ENCODE assay signal across 34 mouse cellular contexts in genomic region chr11:71360856-71361255, GRCm38 (mm10).
"Had no signal": no experiment of that assay in that cellular context is flagged by ENCODE, and none has a peak within 500 bp of the region (broad histone marks: within the 10 kb centered on the region; RNA-seq: fewer than 3 reads in every experiment).

No protein-coding gene starts in this region.

- H3K27ac ChIP-seq: heart, embryonic 10.5 days; heart, embryonic 13.5 days; heart, embryonic 15.5 days; hindbrain, embryonic 10.5 days; hindbrain, embryonic 12.5 days; hindbrain, embryonic 13.5 days; hindbrain, embryonic 14.5 days; hindbrain, embryonic 15.5 days; hindbrain, postnatal 0 days; intestine, embryonic 15.5 days; kidney, embryonic 15.5 days; kidney, postnatal 0 days; layer of hippocampus, adult 2 months had no signal

- H3K4me1 ChIP-seq: heart, embryonic 10.5 days; heart, embryonic 12.5 days; heart, embryonic 13.5 days; heart, embryonic 15.5 days; hindbrain, embryonic 10.5 days; hindbrain, embryonic 12.5 days; hindbrain, embryonic 13.5 days; hindbrain, embryonic 15.5 days; intestine, embryonic 15.5 days; kidney, embryonic 15.5 days had no signal

- H3K36me3 ChIP-seq: heart, embryonic 10.5 days; heart, embryonic 12.5 days; heart, embryonic 13.5 days; heart, embryonic 15.5 days; hindbrain, embryonic 10.5 days; hindbrain, embryonic 12.5 days; hindbrain, embryonic 13.5 days; hindbrain, embryonic 15.5 days; intestine, embryonic 15.5 days; kidney, embryonic 15.5 days had no signal

- DNase-seq: heart, postnatal 10 days; heart, postnatal 14 days; heart, postnatal 4 days; kidney, adult 11 months; kidney, adult 18-20 months; kidney, adult 2 months; kidney, adult 8-10 months; kidney, adult 9 months; kidney, postnatal 10 days; kidney, postnatal 14 days; kidney, postnatal 25 days; kidney, postnatal 36 days; kidney, postnatal 4 days; layer of hippocampus, adult 9-11 months; layer of hippocampus, postnatal 36 days had no signal

- H3K27me3 ChIP-seq: heart, embryonic 12.5 days; heart, embryonic 13.5 days; heart, embryonic 15.5 days; hindbrain, embryonic 12.5 days; hindbrain, embryonic 13.5 days; hindbrain, embryonic 15.5 days; intestine, embryonic 15.5 days; kidney, embryonic 15.5 days had no signal

- H3K4me3 ChIP-seq: heart, embryonic 10.5 days; heart, embryonic 12.5 days; heart, embryonic 13.5 days; heart, embryonic 15.5 days; hindbrain, embryonic 10.5 days; hindbrain, embryonic 12.5 days; hindbrain, embryonic 13.5 days; hindbrain, embryonic 15.5 days; intestine, embryonic 15.5 days; kidney, embryonic 15.5 days; layer of hippocampus, adult 2 months had no signal

- H3K4me2 ChIP-seq: heart, embryonic 11.5 days; heart, embryonic 12.5 days; heart, embryonic 13.5 days; heart, embryonic 15.5 days; hindbrain, embryonic 12.5 days; hindbrain, embryonic 13.5 days; hindbrain, embryonic 14.5 days; hindbrain, embryonic 15.5 days; intestine, embryonic 15.5 days; kidney, embryonic 15.5 days had no signal

- H3K9ac ChIP-seq: heart, embryonic 12.5 days; heart, embryonic 13.5 days; heart, embryonic 15.5 days; hindbrain, embryonic 12.5 days; hindbrain, embryonic 13.5 days; hindbrain, embryonic 14.5 days; hindbrain, embryonic 15.5 days; intestine, embryonic 15.5 days; kidney, embryonic 15.5 days had no signal

- H3K9me3 ChIP-seq: heart, embryonic 10.5 days; heart, embryonic 12.5 days; heart, embryonic 13.5 days; heart, embryonic 15.5 days; hindbrain, embryonic 10.5 days; hindbrain, embryonic 12.5 days; hindbrain, embryonic 13.5 days; hindbrain, embryonic 15.5 days; intestine, embryonic 15.5 days; kidney, embryonic 15.5 days had no signal

- ATAC-seq: hindbrain, embryonic 16.5 days; hindbrain, postnatal 0 days; inflammation-experienced regulatory T-cells, adult 6 months; intestine, embryonic 15.5 days; intestine, embryonic 16.5 days; intestine, postnatal 0 days had no signal
